ENCODE assay signal across 11 mouse cellular contexts in genomic region chr5:24110068-24110467, GRCm38 (mm10). TPM values are rescaled to one million over a fixed set of nuclear protein-coding genes. Genes with fewer than 3 reads are reported as not detected.
DNase-seq lines count a peak whose midpoint lies in the region; ATAC-seq lines count a peak whose summit lies in the region.
"Had no signal": no experiment of that assay in that cellular context is flagged by ENCODE, and none has a peak within 500 bp of the region (broad histone marks: within the 10 kb centered on the region; RNA-seq: fewer than 3 reads in every experiment).

No protein-coding gene starts in this region.

- no peak overlapping the region for H3K4me3 ChIP-seq in midbrain, embryonic 11.5 days (ENCODE audit: low read depth, low read length)
- H3K4me3 ChIP-seq: erythroblast, embryonic 14.5 days; liver, embryonic 15.5 days had no signal

- no peak overlapping the region for H3K4me2 ChIP-seq in midbrain, embryonic 11.5 days
- H3K4me2 ChIP-seq: liver, embryonic 15.5 days had no signal

- WGBS in midbrain, embryonic 11.5 days, result 86% methylated on average over 5 of the region's 5 CpGs

- peak; percentile 20 for DNase-seq in gastrocnemius, postnatal 10 days
- no peak for DNase-seq in gastrocnemius, postnatal 4 days (ENCODE audit: low spot score in 2 of 2)
- DNase-seq in thymus, postnatal 0 days (ENCODE audit: low spot score), result peak; percentile 14
- no peak for DNase-seq in thymus, postnatal 10 days (ENCODE audit: low spot score in 2 of 2)
- DNase-seq in kidney, postnatal 36 days, result peak; percentile 40 to 68
- no peak for DNase-seq in natural killer cell, adult 2 months (ENCODE audit: low spot score in 2 of 2)
- no peak for DNase-seq in midbrain, embryonic 11.5 days (ENCODE audit: low spot score, missing footprints)
- DNase-seq in c-Kit-positive CD71-positive TER-119-positive erythroid progenitor cells, embryonic 14.5 days (ENCODE audit: low spot score), result no peak

- H3K27me3 ChIP-seq in midbrain, embryonic 11.5 days (ENCODE audit: control insufficient read depth, insufficient read depth, low read length), result no peaks in the 10 kb centered on the region
- H3K27me3 ChIP-seq: liver, embryonic 15.5 days; Patski had no signal

- peaks cover under 1% of the 10 kb centered on the region; the same call in 1 of the 2 replicates for H3K4me1 ChIP-seq in midbrain, embryonic 11.5 days (ENCODE audit: control insufficient read depth, insufficient read depth, low read length)

- no peaks in the 10 kb centered on the region for H3K36me3 ChIP-seq in midbrain, embryonic 11.5 days (ENCODE audit: control insufficient read depth, insufficient read depth, low read length)

- no peak overlapping the region for H3K27ac ChIP-seq in midbrain, embryonic 11.5 days (ENCODE audit: low read depth, low read length)
- H3K27ac ChIP-seq: liver, embryonic 15.5 days had no signal

- H3K9ac ChIP-seq in midbrain, embryonic 11.5 days (ENCODE audit: low read length), result no peak overlapping the region
- H3K9ac ChIP-seq: liver, embryonic 15.5 days had no signal

- no peaks in the 10 kb centered on the region for H3K9me3 ChIP-seq in midbrain, embryonic 11.5 days (ENCODE audit: control insufficient read depth, low read length)
- H3K9me3 ChIP-seq: liver, embryonic 15.5 days had no signal

- no peak for ATAC-seq in midbrain, embryonic 11.5 days (ENCODE audit: low FRiP score)
- ATAC-seq: Patski had no signal

RNA-seq across cellular contexts. Expression of gene Klhl7, which starts 9.7 kb away (rescaled TPM):
- 10 to 100 TPM; 35.0 to 41.5 TPM for total RNA-seq in gastrocnemius, postnatal 10 days (2021)
- total RNA-seq in gastrocnemius, postnatal 4 days (2021), result 10 to 100 TPM; 50.4 to 59.1 TPM
- 19.2 and 19.7 TPM in 2 replicates for polyA plus RNA-seq in thymus, postnatal 0 days (2015; fragmentation: Nextera tagmentation; extraction: Ambion mirVana)
- polyA plus RNA-seq in midbrain, embryonic 11.5 days (2014; fragmentation: Nextera tagmentation; extraction: Ambion mirVana), result 116 and 123 TPM in 2 replicates

RNA-seq across cellular contexts. Expression of gene Nupl2, which starts 54.7 kb away (rescaled TPM):
- total RNA-seq in gastrocnemius, postnatal 10 days (2021), result 1 to 10 TPM; 6.2 to 7.6 TPM
- 1 to 10 TPM; 9.2 TPM for total RNA-seq in gastrocnemius, postnatal 4 days (2021)
- polyA plus RNA-seq in thymus, postnatal 0 days (2015; fragmentation: Nextera tagmentation; extraction: Ambion mirVana), result 12.1 and 12.9 TPM in 2 replicates
- polyA plus RNA-seq in midbrain, embryonic 11.5 days (2014; fragmentation: Nextera tagmentation; extraction: Ambion mirVana), result 18.3 and 20.6 TPM in 2 replicates

Comparison
In these comparisons a context has a peak if more than half of its experiments do, and no peak if none do; other contexts are left out.
1. DNase-seq: peak in gastrocnemius, postnatal 10 days (single experiment), thymus, postnatal 0 days (single experiment) and kidney, postnatal 36 days (2 of 2); none in gastrocnemius, postnatal 4 days (0 of 2), thymus, postnatal 10 days (0 of 2), natural killer cell, adult 2 months (0 of 2), midbrain, embryonic 11.5 days (single experiment) and c-Kit-positive CD71-positive TER-119-positive erythroid progenitor cells, embryonic 14.5 days (single experiment).